Mouse (Mus musculus) G1E-ER4 (cell line): ENCODE data around the gene 3110082J24Rik. TPM values are rescaled to one million over a fixed set of nuclear protein-coding genes. Genes with fewer than 3 reads are reported as not detected.

ENCODE experiments used
- GATA1 ChIP-seq: IDR thresholded peaks from one replicate; pipeline ENCODE4 v1.8.0; 2012; ENCODE audit warnings: low read length, inconsistent platforms
- polyA plus RNA-seq: library from polyadenylated mRNA; stranded (reverse); fragments of >175 nt; gene quantifications from 2 replicates; pipeline ENCODE4 v1.2.3, GENCODE M21; 2012

3110082J24Rik gene
- polyA plus RNA-seq, 1 experiment = not detected

GRCm38 (mm10) chr5:30104841-30105667, 832 bp downstream of the 3110082J24Rik start, which contains the start of gene Garem2:
Garem2 (plus strand) TSS chr5:30105161.
- no peak for TF ChIP-seq GATA1

DNA sequence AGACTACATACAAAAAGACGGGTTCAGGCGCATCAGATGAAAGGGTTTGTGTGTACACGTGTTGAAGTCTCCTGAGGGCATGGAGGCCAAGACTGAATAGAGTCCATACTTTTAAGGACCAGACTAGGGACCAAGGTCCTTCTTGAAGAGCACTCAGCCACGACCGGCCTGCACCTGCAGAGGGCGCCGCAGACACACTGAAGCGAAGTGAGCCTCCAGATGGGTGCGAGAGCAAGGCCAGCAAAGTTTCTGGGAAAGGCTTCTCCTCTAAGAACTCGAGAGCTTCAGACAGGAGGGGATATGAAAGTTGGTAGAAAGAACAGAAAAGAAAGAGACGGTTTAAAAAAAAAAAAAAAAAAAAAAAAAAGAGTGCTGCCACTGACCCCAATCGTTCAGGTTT, 1.5 kb downstream of the 3110082J24Rik start:
- no peak for TF ChIP-seq GATA1

DNA sequence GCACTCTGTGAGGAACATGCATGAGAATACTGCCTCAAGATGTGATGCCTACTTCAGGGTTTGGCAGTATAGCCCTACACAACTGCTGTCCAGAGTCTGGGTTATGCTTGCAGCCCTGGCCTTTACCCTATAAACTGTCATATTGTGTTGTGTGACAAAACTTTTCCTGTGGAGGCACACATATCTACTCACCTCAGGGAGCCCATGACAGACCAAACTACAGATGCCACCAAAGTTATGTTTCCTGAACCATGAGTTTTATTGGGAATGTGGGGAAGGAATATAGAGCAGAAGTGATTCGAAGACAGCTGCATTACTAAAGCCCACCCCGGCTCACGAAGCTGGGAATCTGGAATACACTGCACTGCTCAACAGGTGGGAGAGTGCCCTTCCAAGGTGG, 2.5 kb downstream of the 3110082J24Rik start:
- TF ChIP-seq GATA1 = no peak

DNA sequence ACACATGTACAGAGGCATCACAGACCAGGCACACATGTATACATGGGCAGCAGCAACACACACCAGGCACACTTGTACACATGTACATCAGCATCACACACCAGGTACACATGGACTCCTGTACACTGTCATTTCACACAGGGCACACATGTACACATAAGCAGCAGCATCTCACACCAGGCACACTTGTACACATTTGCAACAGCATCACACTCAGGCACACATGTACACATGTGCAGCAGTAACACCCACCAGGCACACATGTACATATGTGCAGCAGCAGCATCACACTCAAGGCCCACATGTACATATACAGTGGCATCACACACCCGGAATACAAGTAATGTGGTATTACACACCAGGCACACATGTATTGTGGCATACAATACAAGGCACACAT, 7.6 kb downstream of the 3110082J24Rik start:
- no peak for TF ChIP-seq GATA1

DNA sequence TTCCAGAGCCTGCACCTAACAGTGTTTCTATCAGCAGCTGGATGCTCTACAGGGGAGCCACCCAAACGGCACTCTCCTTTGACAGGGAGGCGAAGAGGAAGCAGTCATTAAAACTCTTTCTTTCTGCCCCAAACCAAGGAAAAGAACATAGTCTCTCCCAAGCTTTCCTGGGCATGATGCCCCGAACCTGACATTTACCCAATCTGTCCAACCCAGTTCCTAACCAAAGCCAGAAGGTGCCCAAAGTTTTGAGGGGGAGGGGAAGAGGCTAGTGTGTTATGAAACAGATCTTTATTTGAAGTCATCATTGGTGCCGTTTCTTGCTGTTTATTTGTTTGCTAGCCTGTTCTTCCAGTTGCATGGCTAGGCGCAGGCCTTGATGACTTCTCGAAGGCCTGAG, 10.2 kb downstream of the 3110082J24Rik start:
- no peak for TF ChIP-seq GATA1

- TF ChIP-seq GATA1 = no peak
Observed at GRCm38 (mm10) chr5:30094399-30094798, 11.5 kb downstream of the 3110082J24Rik start.

- no peak for TF ChIP-seq GATA1
Observed at GRCm38 (mm10) chr5:30092701-30093100, 13.2 kb downstream of the 3110082J24Rik start.

- TF ChIP-seq GATA1 = no peak
Observed at GRCm38 (mm10) chr5:30072825-30073821, 32.8 kb downstream of the 3110082J24Rik start, which contains the start of gene Tyms. Tyms (minus strand) TSS chr5:30073617.

GRCm38 (mm10) chr5:30072377-30072776, 33.5 kb downstream of the 3110082J24Rik start:
- TF ChIP-seq GATA1 = no peak

DNA sequence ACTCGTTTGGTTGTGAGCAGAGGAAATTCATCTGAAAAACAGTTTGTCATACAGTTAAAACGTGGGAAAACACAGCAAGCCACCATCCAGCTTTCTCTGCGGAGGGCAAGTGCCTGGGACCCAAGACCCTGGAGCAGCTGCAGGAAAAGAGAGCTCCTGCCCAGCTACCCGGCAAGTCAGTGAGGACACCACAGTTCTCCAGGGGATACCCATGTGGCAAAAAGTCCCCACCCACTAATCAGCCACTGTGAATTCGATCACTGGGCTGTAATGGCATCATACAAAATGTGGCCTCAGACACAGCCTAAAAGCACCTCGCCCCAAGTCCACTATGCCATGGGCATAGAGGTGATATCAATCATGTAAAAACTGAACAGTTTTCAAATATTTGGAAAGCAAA, 34.2 kb downstream of the 3110082J24Rik start:
- TF ChIP-seq GATA1 = no peak

DNA sequence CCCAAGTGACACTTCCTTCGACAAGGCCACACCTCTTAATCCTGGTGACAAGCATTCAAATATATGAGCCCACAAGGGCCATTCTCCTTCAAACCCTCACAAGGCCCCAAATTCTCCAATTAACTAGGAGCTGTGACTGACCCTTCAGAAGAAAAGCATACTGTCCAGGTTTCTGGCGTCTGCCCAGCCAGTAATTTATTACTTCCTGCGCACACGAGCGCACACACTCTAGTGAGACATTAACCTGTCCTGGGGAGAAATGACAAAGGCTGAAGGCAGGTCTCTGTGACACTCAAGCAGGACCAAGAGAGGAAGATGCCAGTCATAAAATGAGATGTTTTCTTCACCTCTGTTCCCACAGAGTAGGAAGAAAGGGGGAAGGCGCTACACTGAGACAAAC, 38.2 kb downstream of the 3110082J24Rik start:
- TF ChIP-seq GATA1 = no peak

- no peak for TF ChIP-seq GATA1
Observed at GRCm38 (mm10) chr5:30058216-30058731, 47.6 kb downstream of the 3110082J24Rik start.

Other genes with a start within 250 kb of the 3110082J24Rik start
- not detected in 2 replicates for gene Il6, start 93.0 kb downstream of the 3110082J24Rik start, polyA plus RNA-seq
- 21.7 and 23.6 TPM in 2 replicates for gene Tyms, start 32.5 kb downstream of the 3110082J24Rik start, polyA plus RNA-seq
- not detected in 2 replicates for gene Garem2, start 925 bp downstream of the 3110082J24Rik start, polyA plus RNA-seq
- 11.2 and 44.6 TPM in 2 replicates for gene Hadha, start 49.1 kb upstream of the 3110082J24Rik start, polyA plus RNA-seq
- 6.8 and 66.0 TPM in 2 replicates for gene Hadhb, start 49.2 kb upstream of the 3110082J24Rik start, polyA plus RNA-seq
- gene Adgrf3, start 99.6 kb upstream of the 3110082J24Rik start, polyA plus RNA-seq = 0.02 and 0.03 TPM in 2 replicates
- gene Selenoi, start 126.5 kb upstream of the 3110082J24Rik start, polyA plus RNA-seq = 0.67 and 1.4 TPM in 2 replicates
- gene Drc1, start 175.3 kb upstream of the 3110082J24Rik start, polyA plus RNA-seq = not detected in 2 replicates